Mouse (Mus musculus) kidney, adult 2 months (tissue): ENCODE measurements around the gene Fus. TPM values are rescaled to one million over a fixed set of nuclear protein-coding genes. Genes with fewer than 3 reads are reported as not detected.

ENCODE experiments used
- DNase-seq: peaks from one replicate; pipeline ENCODE4 v3.0.0; 2021
- H3K27ac ChIP-seq: fragments of 200-500 bp; 2 replicates; pipeline ENCODE4 v1.5.1; 2012; ENCODE audit warnings: low read depth, low read length, control low read depth, inconsistent platforms; ENCODE audit not compliant: insufficient read depth
- H3K27me3 ChIP-seq: fragments of 200-500 bp; replicated peaks from 2 replicates; pipeline ENCODE4 v1.6.1; 2012; ENCODE audit warnings: mild to moderate bottlenecking, moderate library complexity, low read length, inconsistent platforms; ENCODE audit not compliant: control insufficient read depth, insufficient read depth
- H3K36me3 ChIP-seq: fragments of 200-500 bp; 2 replicates; pipeline ENCODE4 v1.6.1; 2012; ENCODE audit warnings: mild to moderate bottlenecking, moderate library complexity, low read length, inconsistent platforms; ENCODE audit not compliant: control insufficient read depth, insufficient read depth
- H3K4me1 ChIP-seq: fragments of 200-500 bp; 2 replicates; pipeline ENCODE4 v1.6.1; 2011; ENCODE audit warnings: low read length; ENCODE audit not compliant: control insufficient read depth, insufficient read depth
- H3K4me3 ChIP-seq: fragments of 200-500 bp; 2 replicates; pipeline ENCODE4 v1.5.1; 2011; ENCODE audit warnings: mild to moderate bottlenecking, low read depth, low read length, control low read depth; ENCODE audit not compliant: insufficient read depth
- CTCF ChIP-seq: fragments of 200-500 bp; conservative IDR thresholded peaks from 2 replicates; pipeline ENCODE4 v1.5.1; 2011; ENCODE audit warnings: low read depth, mild to moderate bottlenecking, control low read depth, low read length, moderate library complexity, mixed read lengths; ENCODE audit not compliant: insufficient read depth, insufficient read length
- POLR2A ChIP-seq: fragments of 200-500 bp; IDR thresholded peaks from one replicate; pipeline ENCODE4 v1.6.1; 2011; ENCODE audit warnings: low read depth, low read length, control low read depth
- WGBS: fragments of 180-500 bp; shearing (Covaris S2); methylation state at CpG from one replicate; pipeline ENCODE4 v1.1.7; 2018; 5-methylcytosine and 5-hydroxymethylcytosine counted together
- polyA plus RNA-seq: library from polyadenylated mRNA; depleted of rRNA; stranded (reverse); fragments of >200 nt; gene quantifications from 2 replicates; pipeline ENCODE4 v1.2.3, GENCODE M21; 2012; rRNA removed

The Fus gene
- polyA plus RNA-seq, 1 experiment: 196 TPM

DNA sequence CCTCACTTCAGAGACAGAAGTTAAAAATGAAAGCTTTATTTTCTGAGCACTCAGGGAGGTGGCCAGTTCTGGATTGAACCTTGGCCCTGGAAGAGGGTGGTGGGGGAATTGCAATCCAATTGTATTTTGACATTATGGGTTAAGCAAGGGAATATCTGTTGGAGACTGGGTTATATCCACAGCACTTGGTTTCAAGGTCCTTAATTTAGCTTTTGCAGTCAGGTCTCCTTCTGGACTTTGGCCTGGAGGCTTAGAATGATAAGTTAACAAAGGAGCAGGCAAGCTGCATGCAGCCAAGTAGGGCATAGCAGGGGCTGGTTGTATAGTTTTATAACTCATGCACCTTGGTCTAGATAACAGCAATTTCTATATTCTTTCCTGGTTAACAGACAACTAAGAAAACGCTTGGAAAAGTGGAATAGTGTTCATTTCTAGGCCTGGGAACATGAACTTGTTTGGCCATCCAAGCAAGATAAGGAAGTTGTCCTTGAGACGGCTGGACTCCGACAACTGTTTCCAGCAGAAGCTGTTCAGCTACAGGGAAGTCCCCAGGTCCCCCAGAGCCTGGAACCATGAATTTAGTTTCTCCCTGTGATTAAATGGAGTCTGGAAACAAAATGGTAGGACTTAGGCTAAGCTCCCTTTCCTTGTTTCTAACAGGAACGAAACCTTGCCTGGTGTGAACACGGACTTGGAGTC lies 65.2 kb downstream of the Fus start:
- Histone ChIP-seq H3K4me1 (no peaks in the 10 kb centered on the region), H3K27me3 (no peaks in the 10 kb centered on the region), H3K36me3 (no peaks in the 10 kb centered on the region), H3K4me3 (no peak overlapping the region), H3K27ac (no peak overlapping the region)
- WGBS: 87% methylated on average over 5 of the region's 5 CpGs
- TF ChIP-seq CTCF (no peak), POLR2A (no peak)
- DNase-seq: peak; percentile 51

DNA sequence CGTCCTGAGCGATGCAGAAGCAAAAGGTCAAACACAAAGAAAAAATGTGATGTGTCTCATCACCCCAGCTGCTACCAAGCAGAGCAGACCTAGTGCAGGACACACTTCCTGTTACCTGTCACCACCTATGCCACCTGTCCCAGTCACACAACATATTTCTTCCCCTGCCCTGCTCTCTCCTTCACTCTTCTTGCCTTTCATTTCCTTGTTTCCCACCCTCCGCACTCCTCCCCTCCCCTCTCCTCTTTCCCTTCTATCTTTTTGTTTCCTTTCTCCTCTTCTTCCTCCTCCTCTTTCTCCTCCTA lies 65.7 kb downstream of the Fus start:
- TF ChIP-seq POLR2A (no peak), CTCF (no peak)
- Histone ChIP-seq H3K4me3 (no peak overlapping the region), H3K27me3 (no peaks in the 10 kb centered on the region), H3K27ac (no peak overlapping the region), H3K36me3 (no peaks in the 10 kb centered on the region), H3K4me1 (no peaks in the 10 kb centered on the region)
- no peak for DNase-seq
- 91% methylated on average over 3 of the region's 3 CpGs for WGBS

DNA sequence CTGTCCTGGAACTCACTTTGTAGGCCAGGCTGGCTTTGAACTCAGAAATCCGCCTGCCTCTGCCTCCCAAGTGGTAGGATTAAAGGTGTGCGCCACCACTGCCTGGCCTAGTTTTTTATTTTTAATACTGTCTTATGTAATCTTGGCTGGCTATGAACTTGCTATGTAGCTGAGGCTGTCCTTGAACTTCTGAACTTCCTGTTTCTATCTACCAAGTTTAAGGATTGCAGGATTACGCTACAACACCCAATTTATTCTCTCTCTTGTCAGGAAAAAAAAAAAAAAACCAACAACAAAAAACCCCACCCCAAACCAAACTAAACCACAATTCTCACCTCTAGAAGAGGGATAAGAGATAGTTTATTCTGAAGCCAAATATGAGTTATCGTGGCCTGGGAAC lies 66.4 kb downstream of the Fus start:
- no peak for DNase-seq
- H3K36me3 ChIP-seq: no peaks in the 10 kb centered on the region
- no peak overlapping the region for H3K4me3 ChIP-seq
- no peak overlapping the region for H3K27ac ChIP-seq
- H3K27me3 ChIP-seq: no peaks in the 10 kb centered on the region
- TF ChIP-seq POLR2A (no peak), CTCF (no peak)
- H3K4me1 ChIP-seq: no peaks in the 10 kb centered on the region
- 95% methylated on average over 4 of the region's 4 CpGs for WGBS

Other genes starting within 250 kb of the Fus start
- gene Ctf2, start 235.3 kb upstream of the Fus start, polyA plus RNA-seq: not detected in 2 replicates
- 14.6 and 20.8 TPM in 2 replicates for gene Fbxl19, start 222.9 kb upstream of the Fus start, polyA plus RNA-seq
- 28.2 and 34.6 TPM in 2 replicates for gene Orai3, start 197.6 kb upstream of the Fus start, polyA plus RNA-seq
- gene Setd1a, start 190.8 kb upstream of the Fus start, polyA plus RNA-seq: 8.8 and 10.9 TPM in 2 replicates
- not detected in 2 replicates for gene Gm49388, start 181.8 kb upstream of the Fus start, polyA plus RNA-seq
- 45.0 and 49.3 TPM in 2 replicates for gene Hsd3b7, start 166.9 kb upstream of the Fus start, polyA plus RNA-seq
- gene Stx4a, start 143.2 kb upstream of the Fus start, polyA plus RNA-seq: 60.7 and 66.5 TPM in 2 replicates
- gene Stx1b, start 142.9 kb upstream of the Fus start, polyA plus RNA-seq: 2.3 and 2.4 TPM in 2 replicates
- 11.9 and 14.3 TPM in 2 replicates for gene Zfp646, start 91.2 kb upstream of the Fus start, polyA plus RNA-seq
- gene Zfp668, start 90.6 kb upstream of the Fus start, polyA plus RNA-seq: 4.2 and 4.3 TPM in 2 replicates
- 5.1 and 7.5 TPM in 2 replicates for gene Prss53, start 76.5 kb upstream of the Fus start, polyA plus RNA-seq
- not detected in 2 replicates for gene Gm21974, start 72.0 kb upstream of the Fus start, polyA plus RNA-seq
- 289 and 293 TPM in 2 replicates for gene Vkorc1, start 71.8 kb upstream of the Fus start, polyA plus RNA-seq
- 148 and 163 TPM in 2 replicates for gene Bckdk, start 63.4 kb upstream of the Fus start, polyA plus RNA-seq
- 11.8 and 12.2 TPM in 2 replicates for gene Kat8, start 54.9 kb upstream of the Fus start, polyA plus RNA-seq
- 745 and 858 TPM in 2 replicates for gene Prss8, start 37.4 kb upstream of the Fus start, polyA plus RNA-seq
- 21.9 and 28.4 TPM in 2 replicates for gene Prss36, start 20.7 kb upstream of the Fus start, polyA plus RNA-seq
- 52.8 and 60.0 TPM in 2 replicates for gene Pycard, start 26.4 kb downstream of the Fus start, polyA plus RNA-seq
- gene Trim72, start 36.5 kb downstream of the Fus start, polyA plus RNA-seq: 0.29 and 2.8 TPM in 2 replicates
- 2.4 and 7.0 TPM in 2 replicates for gene Itgam, start 95.2 kb downstream of the Fus start, polyA plus RNA-seq
- gene Gm49368, start 95.2 kb downstream of the Fus start, polyA plus RNA-seq: not detected in 2 replicates
- 1.9 TPM in 2 replicates for gene Itgax, start 162.1 kb downstream of the Fus start, polyA plus RNA-seq
- gene Itgad, start 186.9 kb downstream of the Fus start, polyA plus RNA-seq: 0.05 and 0.08 TPM in 2 replicates
- gene Cox6a2, start 238.9 kb downstream of the Fus start, polyA plus RNA-seq: 13.4 and 77.1 TPM in 2 replicates